Mouse (Mus musculus) liver, embryonic 15.5 days (tissue): ENCODE measurements around the gene Arvcf. TPM values are rescaled to one million over a fixed set of nuclear protein-coding genes. Genes with fewer than 3 reads are reported as not detected.

ENCODE experiments used
- ATAC-seq: fragments of 200-750 bp; cut with Nextera tagmentation; 2 replicates; pipeline ENCODE4 v1.8.0; 2017; ENCODE audit warnings: moderate number of reproducible peaks, mild to moderate bottlenecking, moderate library complexity; ENCODE audit not compliant: insufficient read depth
- H3K27ac ChIP-seq: fragments of 300-500 bp; sonication (generic); replicated peaks from 2 replicates; pipeline ENCODE4 v1.5.1; 2015; ENCODE audit warnings: mild to moderate bottlenecking, inconsistent platforms
- H3K27me3 ChIP-seq: fragments of 300-500 bp; sonication (generic); 2 replicates; pipeline ENCODE4 v1.6.1; 2015; ENCODE audit warnings: mild to moderate bottlenecking, inconsistent platforms
- H3K36me3 ChIP-seq: fragments of 300-500 bp; sonication (generic); replicated peaks from 2 replicates; pipeline ENCODE4 v1.6.1; 2015; ENCODE audit warnings: moderate library complexity, mild to moderate bottlenecking, inconsistent platforms
- H3K4me1 ChIP-seq: fragments of 300-500 bp; sonication (generic); replicated peaks from 2 replicates; pipeline ENCODE4 v1.6.1; 2015; ENCODE audit warnings: inconsistent platforms
- H3K4me2 ChIP-seq: fragments of 300-500 bp; sonication (generic); 2 replicates; pipeline ENCODE4 v1.6.1; 2015; ENCODE audit warnings: moderate library complexity, mild to moderate bottlenecking, inconsistent platforms
- H3K4me3 ChIP-seq: fragments of 300-500 bp; sonication (generic); replicated peaks from 2 replicates; pipeline ENCODE4 v1.5.1; 2015; ENCODE audit warnings: mild to moderate bottlenecking, inconsistent platforms
- H3K9ac ChIP-seq: fragments of 300-500 bp; sonication (generic); 2 replicates; pipeline ENCODE4 v1.6.1; 2015; ENCODE audit warnings: moderate library complexity, mild to moderate bottlenecking, inconsistent platforms
- H3K9me3 ChIP-seq: fragments of 300-500 bp; sonication (generic); replicated peaks from 2 replicates; pipeline ENCODE4 v1.6.1; 2016; ENCODE audit warnings: inconsistent platforms
- WGBS: fragments of 180-500 bp; shearing (Covaris S2); methylation state at CpG from one replicate; pipeline ENCODE4 v1.1.7; 2015; ENCODE audit warnings: mixed read lengths; ENCODE audit not compliant: insufficient replicate concordance; 5-methylcytosine and 5-hydroxymethylcytosine counted together
- polyA plus RNA-seq: library from polyadenylated mRNA; unstranded; fragments of >200 nt; fragmentation: Nextera tagmentation; extraction: Ambion mirVana; gene quantifications from 2 replicates; pipeline ENCODE4 v1.2.1, GENCODE M21; 2015

Gene Arvcf
- polyA plus RNA-seq, 1 experiment from 2014 or later: 7.6 TPM

DNA sequence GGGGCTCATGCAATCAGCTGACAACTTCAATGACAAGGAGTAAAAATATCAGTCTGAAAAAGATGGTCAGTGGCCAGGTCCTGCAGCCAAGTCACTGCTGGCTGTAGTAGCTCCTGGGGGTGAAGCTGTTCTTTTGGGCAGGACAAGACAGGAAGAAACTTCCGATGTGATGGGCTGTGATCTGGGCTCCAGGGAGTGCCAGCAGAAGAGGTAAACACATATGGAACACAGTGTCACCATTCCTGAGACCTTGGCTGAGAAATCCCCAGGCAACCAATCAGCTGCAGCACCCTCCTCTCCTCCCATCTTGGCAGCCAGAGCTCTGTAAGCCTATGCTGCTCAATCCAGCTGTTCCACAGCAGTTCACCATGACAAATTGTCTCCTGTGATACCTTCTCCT, 8.1 kb upstream of the Arvcf start:
- no peak for ATAC-seq
- H3K27ac ChIP-seq: peak overlapping the region; percentile 42; the same call in 1 of the 2 replicates
- 81% methylated on average over 1 of the region's 1 CpGs for WGBS
- no peak overlapping the region for H3K4me3 ChIP-seq
- H3K9ac ChIP-seq: no peak overlapping the region
- no peaks in the 10 kb centered on the region for H3K9me3 ChIP-seq
- H3K36me3 ChIP-seq: peaks cover 46% of the 10 kb centered on the region
- no peak overlapping the region for H3K4me2 ChIP-seq
- peaks cover 53% of the 10 kb centered on the region for H3K4me1 ChIP-seq
- H3K27me3 ChIP-seq: no peaks in the 10 kb centered on the region

DNA sequence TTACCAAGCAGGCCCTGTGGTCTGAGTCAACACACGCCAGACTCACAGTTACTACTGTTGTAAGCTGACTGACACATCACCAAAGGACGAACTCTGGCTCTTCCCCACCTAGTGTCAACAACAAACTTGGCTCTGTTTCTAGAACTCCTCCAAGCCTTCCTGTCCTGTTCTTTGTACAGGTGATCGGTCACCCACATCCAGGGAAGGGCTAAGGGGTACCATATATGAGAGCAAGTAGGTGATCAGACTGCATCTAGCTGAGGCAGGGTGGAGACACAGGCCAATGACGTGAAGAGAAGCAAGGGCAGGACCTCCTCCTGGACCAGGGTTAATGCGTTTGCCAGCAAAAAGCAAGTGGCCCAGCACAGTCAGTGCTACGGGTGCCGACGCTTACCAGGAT, 6.4 kb upstream of the Arvcf start:
- H3K36me3 ChIP-seq: peaks cover 30% of the 10 kb centered on the region
- peaks cover 58% of the 10 kb centered on the region for H3K4me1 ChIP-seq
- peaks cover 11% of the 10 kb centered on the region for H3K27me3 ChIP-seq
- H3K9me3 ChIP-seq: no peaks in the 10 kb centered on the region
- H3K4me3 ChIP-seq: peak overlapping the region; percentile 77
- H3K4me2 ChIP-seq: peak overlapping the region; percentile 83
- H3K27ac ChIP-seq: peak overlapping the region; percentile 83
- WGBS: 38% methylated on average over 8 of the region's 8 CpGs
- peak overlapping the region; percentile 76 for H3K9ac ChIP-seq
- ATAC-seq: peak; percentile 33

DNA sequence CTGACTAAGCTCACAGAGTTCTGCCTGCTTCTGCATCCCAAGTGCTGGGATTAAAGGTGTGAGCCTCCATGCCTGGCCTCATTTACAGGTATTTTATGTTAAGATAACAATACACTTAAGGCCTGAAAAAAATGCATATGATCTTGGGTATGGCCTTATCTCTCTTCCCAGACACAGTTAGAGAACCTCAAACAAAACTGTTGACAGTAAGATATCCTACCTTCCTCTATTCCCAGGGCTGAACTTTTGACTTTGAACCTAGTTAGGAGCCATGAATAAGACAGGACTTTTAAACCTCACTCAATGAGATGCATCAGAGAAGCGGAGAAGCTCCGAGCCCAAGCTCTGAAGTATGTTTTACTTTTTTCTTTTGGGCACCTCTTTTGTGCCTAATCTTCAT, 5.9 kb upstream of the Arvcf start:
- Histone ChIP-seq H3K27ac (peak overlapping the region; percentile 83), H3K4me3 (peak overlapping the region; percentile 77), H3K4me1 (peaks cover 58% of the 10 kb centered on the region), H3K9ac (peak overlapping the region; percentile 76), H3K36me3 (peaks cover 25% of the 10 kb centered on the region), H3K4me2 (peak overlapping the region; percentile 83), H3K27me3 (peaks cover 16% of the 10 kb centered on the region), H3K9me3 (no peaks in the 10 kb centered on the region)
- ATAC-seq: peak; percentile 17
- WGBS: 21% methylated on average over 2 of the region's 2 CpGs

DNA sequence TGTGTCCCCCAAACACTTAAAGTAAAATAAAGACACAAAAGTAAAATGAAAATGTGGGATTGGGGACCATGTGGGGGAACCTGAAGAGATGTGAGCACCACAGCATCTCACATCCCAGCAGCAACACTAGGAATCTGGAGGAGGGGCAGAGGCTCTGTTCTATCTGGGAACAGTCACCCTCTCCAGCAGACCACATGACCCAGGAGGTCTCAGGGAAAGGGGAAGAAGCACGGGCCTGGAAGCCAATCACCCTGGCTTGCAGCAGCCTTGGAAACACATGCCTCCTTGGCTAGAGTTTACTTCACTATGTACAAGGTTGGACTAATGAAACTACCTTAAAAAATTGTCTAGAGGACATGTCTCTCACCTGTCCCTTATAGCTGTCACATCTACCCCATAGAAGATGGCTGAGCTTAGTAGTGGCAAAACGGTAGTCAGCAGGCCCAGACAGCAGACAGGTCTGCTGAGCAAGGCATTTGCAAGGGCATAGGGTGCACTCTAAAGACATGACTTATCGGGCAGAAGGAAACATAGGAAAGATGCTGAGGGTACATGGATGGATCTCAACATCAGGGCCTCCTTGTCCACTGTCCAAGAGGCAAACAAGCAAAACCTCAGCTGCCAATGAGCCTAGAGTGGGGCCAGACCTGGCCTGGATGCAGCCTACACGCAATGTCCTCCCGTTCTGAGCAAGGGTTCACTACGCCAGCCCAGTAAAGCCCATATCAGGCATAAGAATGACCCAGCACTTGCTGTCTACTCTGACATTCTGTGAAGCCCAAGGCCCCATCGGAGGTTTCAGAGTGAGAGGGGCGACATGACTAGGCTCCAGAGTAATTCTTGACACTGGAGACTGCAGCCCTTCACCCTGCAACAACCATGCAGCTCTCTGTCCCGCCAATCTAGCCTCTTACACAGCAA, 5.1 kb upstream of the Arvcf start:
- peak overlapping the region; percentile 83 for H3K27ac ChIP-seq

DNA sequence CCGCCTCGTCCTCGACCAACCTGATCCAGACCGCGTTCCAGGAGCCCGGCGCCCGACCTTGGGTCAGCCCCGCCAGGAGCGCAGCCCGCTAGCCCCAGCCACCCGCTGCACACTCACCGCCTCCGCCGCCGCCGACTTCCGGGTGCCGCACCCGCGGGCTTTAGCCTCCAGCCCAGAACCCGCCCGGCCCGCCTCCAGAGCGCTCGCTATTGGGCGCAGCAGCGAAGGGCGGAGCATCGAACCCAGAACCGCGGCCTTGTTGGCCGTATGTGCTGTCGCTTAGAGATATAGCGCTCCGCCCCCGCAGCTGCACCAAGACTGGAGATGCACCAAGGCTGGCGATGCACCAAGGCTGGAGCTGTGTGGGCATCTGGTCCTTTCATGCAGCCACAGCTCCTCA, 4.2 kb upstream of the Arvcf start:
- Histone ChIP-seq H3K4me1 (peaks cover 66% of the 10 kb centered on the region), H3K4me2 (peak overlapping the region; percentile 83), H3K27me3 (peaks cover 33% of the 10 kb centered on the region), H3K9me3 (no peaks in the 10 kb centered on the region), H3K9ac (peak overlapping the region; percentile 76), H3K4me3 (peak overlapping the region; percentile 77), H3K27ac (peak overlapping the region; percentile 83), H3K36me3 (peaks cover 8% of the 10 kb centered on the region; the same call in 1 of the 2 replicates)
- under 1% methylated on average over 38 of the region's 38 CpGs for WGBS
- peak; percentile 89 for ATAC-seq

More for the DNA sequence above, 5.1 kb upstream of the Arvcf start:
- Histone ChIP-seq H3K9me3 (no peaks in the 10 kb centered on the region), H3K27me3 (peaks cover 24% of the 10 kb centered on the region), H3K4me2 (peak overlapping the region; percentile 83), H3K36me3 (peaks cover 17% of the 10 kb centered on the region), H3K4me3 (peak overlapping the region; percentile 77), H3K4me1 (peaks cover 58% of the 10 kb centered on the region), H3K9ac (peak overlapping the region; percentile 76)
- ATAC-seq: peak; percentile 34
- WGBS: 9% methylated on average over 9 of the region's 9 CpGs

DNA sequence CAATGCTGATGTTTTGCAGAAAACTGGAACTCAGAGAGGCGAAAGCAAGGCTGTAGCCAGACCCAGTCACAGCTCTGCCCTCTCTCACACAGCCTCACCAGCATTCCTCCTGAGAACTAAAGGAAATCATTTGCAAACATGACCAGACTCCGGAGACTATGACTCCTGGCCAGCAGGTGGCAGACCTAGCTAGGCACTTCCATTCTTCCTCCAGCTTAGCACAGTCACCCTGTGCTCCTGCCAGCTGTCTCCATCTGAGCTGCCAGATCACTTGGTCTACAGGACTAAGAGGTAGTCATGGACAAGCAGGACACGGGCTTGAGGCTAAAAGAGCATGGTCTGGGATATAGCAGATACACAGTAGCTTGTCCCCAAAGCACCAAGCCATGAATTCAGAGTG, 2.7 kb upstream of the Arvcf start:
- ATAC-seq: no peak
- H3K4me3 ChIP-seq: no peak overlapping the region
- 0% methylated on average over 3 of the region's 3 CpGs for WGBS
- H3K9ac ChIP-seq: no peak overlapping the region
- H3K4me1 ChIP-seq: peaks cover 60% of the 10 kb centered on the region
- no peaks in the 10 kb centered on the region for H3K9me3 ChIP-seq
- H3K4me2 ChIP-seq: no peak overlapping the region
- peaks cover 48% of the 10 kb centered on the region for H3K27me3 ChIP-seq
- H3K36me3 ChIP-seq: no peaks in the 10 kb centered on the region
- no peak overlapping the region for H3K27ac ChIP-seq

DNA sequence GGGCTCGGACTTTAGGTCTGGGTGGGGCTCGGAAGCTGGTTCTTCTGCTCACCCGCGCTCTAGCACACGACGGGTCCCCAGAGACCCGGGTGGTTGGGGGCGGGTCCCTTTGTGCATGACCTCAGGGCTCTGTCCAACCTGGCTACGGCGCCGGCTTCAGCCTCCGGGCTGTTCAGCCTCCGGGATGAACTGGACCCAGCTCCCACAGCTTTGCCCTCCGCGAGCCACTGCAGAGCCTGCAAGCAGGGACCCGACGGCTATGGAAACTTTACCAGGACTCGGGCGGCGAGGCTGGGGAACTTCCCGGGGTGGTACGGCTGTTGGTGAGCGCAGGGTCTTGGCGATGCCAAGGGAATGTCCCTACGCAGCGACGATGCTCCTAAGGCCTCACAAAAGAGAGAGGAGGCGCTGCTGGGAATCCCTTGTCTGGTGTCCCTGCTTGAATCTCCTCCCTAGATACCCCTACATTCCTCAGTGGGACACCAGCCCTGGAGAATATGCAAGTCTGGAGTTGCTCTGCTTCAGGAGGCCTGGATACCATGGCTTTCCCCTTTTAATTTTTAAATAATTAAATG, 706 bp downstream of the Arvcf start:
- whole genome bisulfite sequencing: 2% methylated on average over 28 of the region's 28 CpGs
- H3K4me3 ChIP-seq: peak overlapping the region; percentile 60
- H3K4me2 ChIP-seq: peak overlapping the region; percentile 70
- H3K9ac ChIP-seq: peak overlapping the region; percentile 28; the same call in 1 of the 2 replicates
- no peak for ATAC-seq
- peaks cover 55% of the 10 kb centered on the region for H3K4me1 ChIP-seq
- H3K9me3 ChIP-seq: no peaks in the 10 kb centered on the region
- peaks cover 64% of the 10 kb centered on the region for H3K27me3 ChIP-seq
- no peak overlapping the region for H3K27ac ChIP-seq
- no peaks in the 10 kb centered on the region for H3K36me3 ChIP-seq

DNA sequence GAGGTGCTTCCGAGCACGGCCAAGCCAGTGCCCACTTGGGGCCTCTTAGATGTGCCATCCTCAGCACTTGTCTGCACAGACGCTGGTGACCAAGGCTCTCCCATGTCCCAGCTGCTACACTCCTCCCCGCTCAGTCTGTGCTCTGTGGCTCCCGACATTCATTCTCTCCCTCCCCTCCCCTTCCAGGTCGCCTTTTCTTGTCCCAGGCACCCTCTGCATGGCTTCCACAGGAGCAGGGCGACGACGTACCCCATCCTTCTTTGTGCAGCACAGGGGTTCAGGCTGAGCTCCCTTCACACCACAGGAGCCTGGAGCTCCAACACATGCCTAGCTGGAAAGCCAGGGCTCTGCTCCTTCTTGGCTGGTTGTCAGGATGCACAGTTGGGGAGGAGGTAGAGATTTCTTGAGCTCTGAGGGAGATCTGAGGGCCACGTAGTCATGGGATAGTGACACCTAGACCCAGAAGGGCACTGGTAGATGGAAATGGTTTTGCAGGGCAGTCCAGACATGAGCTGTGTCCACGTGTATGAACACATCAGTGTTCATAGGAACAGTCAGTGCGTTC, 1.9 kb downstream of the Arvcf start:
- no peak for ATAC-seq
- no peak overlapping the region for H3K9ac ChIP-seq
- H3K4me2 ChIP-seq: no peak overlapping the region
- no peak overlapping the region for H3K4me3 ChIP-seq
- peaks cover 64% of the 10 kb centered on the region for H3K27me3 ChIP-seq
- no peaks in the 10 kb centered on the region for H3K9me3 ChIP-seq
- no peak overlapping the region for H3K27ac ChIP-seq
- 62% methylated on average over 12 of the region's 12 CpGs for WGBS
- H3K36me3 ChIP-seq: no peaks in the 10 kb centered on the region
- H3K4me1 ChIP-seq: peaks cover 54% of the 10 kb centered on the region

DNA sequence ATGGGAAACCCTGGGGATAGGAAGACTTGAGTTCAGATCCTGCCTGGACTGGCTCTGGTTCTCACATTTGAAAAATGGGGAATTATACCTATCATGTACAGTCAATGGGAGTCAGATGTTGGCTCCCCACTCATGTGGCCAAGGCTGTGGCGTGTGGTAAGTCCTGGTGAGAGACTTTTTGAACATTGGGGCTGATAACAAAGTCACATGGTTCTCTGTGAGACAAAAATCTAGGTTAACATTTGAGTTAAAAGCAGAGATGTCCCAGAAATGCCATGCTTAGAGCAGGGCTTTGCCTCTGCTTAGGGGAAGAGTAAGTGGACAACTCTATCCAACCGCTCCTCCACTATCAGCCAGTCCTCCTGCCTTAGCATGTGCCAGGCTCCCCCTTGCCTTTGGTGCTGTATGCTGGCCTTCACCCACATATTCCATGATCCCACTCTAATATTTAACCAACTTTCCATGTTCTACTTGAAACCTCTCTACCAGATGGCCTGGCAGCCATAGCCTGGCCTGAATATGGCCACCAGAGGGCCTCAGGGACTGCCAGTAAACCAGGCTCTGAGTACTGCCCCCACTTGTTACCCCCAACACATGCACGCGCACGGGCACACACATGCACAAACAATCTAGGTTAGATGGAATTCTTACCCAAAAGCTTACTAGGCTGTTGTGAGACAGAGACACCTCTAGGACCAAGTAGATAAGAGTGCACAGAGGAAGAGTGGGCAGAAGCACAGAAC, 3.5 kb downstream of the Arvcf start:
- Histone ChIP-seq H3K4me3 (no peak overlapping the region), H3K4me1 (peaks cover 49% of the 10 kb centered on the region), H3K27ac (no peak overlapping the region), H3K27me3 (peaks cover 54% of the 10 kb centered on the region), H3K4me2 (no peak overlapping the region), H3K36me3 (no peaks in the 10 kb centered on the region), H3K9ac (no peak overlapping the region), H3K9me3 (no peaks in the 10 kb centered on the region)
- WGBS: 35% methylated on average over 5 of the region's 5 CpGs
- no peak for ATAC-seq

DNA sequence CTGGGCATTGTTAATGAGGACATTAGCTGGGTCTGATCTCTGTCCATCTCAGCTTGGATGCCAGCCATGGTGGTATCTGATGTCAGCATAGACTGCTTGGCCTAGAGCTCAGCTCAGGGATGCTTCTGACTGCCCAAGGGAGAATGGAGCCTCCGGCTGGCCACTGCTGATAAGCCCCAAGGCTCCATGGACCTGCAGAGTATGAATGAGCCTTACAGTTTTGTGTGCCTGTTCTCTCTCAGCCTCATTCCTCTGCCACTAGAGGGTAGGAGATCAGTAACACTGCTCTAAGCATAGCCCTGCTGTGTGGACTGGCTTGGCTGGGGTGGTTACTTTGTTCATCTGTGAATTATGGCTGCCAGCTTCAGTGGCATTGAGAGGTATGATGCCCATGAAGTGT, 5.1 kb downstream of the Arvcf start:
- no peaks in the 10 kb centered on the region for H3K9me3 ChIP-seq
- ATAC-seq: peak; percentile 95
- H3K4me1 ChIP-seq: peaks cover 48% of the 10 kb centered on the region
- H3K27ac ChIP-seq: peak overlapping the region; percentile 74
- WGBS: 23% methylated on average over 1 of the region's 1 CpGs
- H3K36me3 ChIP-seq: no peaks in the 10 kb centered on the region
- H3K27me3 ChIP-seq: peaks cover 38% of the 10 kb centered on the region
- H3K9ac ChIP-seq: no peak overlapping the region
- peak overlapping the region; percentile 37; the same call in 1 of the 2 replicates for H3K4me2 ChIP-seq
- no peak overlapping the region for H3K4me3 ChIP-seq
